Mouse (Mus musculus) G1E (cell line): ENCODE results near the gene Olfm4. TPM values are rescaled to one million over a fixed set of nuclear protein-coding genes. Genes with fewer than 3 reads are reported as not detected.

Source experiments
- ATAC-seq: 2 replicates; pipeline ENCODE4 v1.8.0; 2016; ENCODE audit warnings: mild to moderate bottlenecking; ENCODE audit not compliant: insufficient number of reproducible peaks, poor library complexity, low FRiP score, severe bottlenecking; ENCODE audit errors: extremely low read depth
- DNase-seq: peaks from one replicate; pipeline ENCODE4 v3.0.0; 2012; ENCODE audit warnings: low spot score
- H3K27me3 ChIP-seq: 2 replicates; pipeline ENCODE4 v1.6.1; 2012; ENCODE audit warnings: mild to moderate bottlenecking, low read length, inconsistent platforms; ENCODE audit not compliant: insufficient read depth
- H3K36me3 ChIP-seq: replicated peaks from 2 replicates; pipeline ENCODE3; 2012; ENCODE audit warnings: mild to moderate bottlenecking, inconsistent platforms
- H3K4me1 ChIP-seq: 2 replicates; pipeline ENCODE4 v1.6.1; 2012; ENCODE audit warnings: low read depth, low read length, inconsistent platforms, mixed read lengths; ENCODE audit not compliant: insufficient read depth
- H3K4me3 ChIP-seq: 2 replicates; pipeline ENCODE4 v1.5.1; 2012; ENCODE audit warnings: low read depth, mild to moderate bottlenecking, inconsistent platforms, low read length, moderate library complexity, mixed read lengths
- H3K9me3 ChIP-seq: replicated peaks from 2 replicates; pipeline ENCODE4 v1.6.1; 2012; ENCODE audit warnings: inconsistent platforms
- CTCF ChIP-seq: IDR thresholded peaks from 2 replicates; pipeline ENCODE4 v1.5.1; 2012; ENCODE audit warnings: low read depth, low read length, inconsistent platforms, mixed read lengths
- GATA1 ChIP-seq: IDR thresholded peaks from 2 replicates; pipeline ENCODE4 v1.6.1; 2012; ENCODE audit warnings: borderline replicate concordance, low read length, inconsistent platforms, mixed read lengths
- GATA2 ChIP-seq: IDR thresholded peaks from 2 replicates; pipeline ENCODE4 v1.6.1; 2012; ENCODE audit warnings: low read depth, low read length, inconsistent platforms, borderline replicate concordance
- POLR2AphosphoS5 ChIP-seq: IDR thresholded peaks from 2 replicates; pipeline ENCODE4 v1.6.1; 2012; ENCODE audit warnings: low read depth, low read length, inconsistent platforms; ENCODE audit not compliant: insufficient replicate concordance
- TAL1 ChIP-seq: conservative IDR thresholded peaks from 2 replicates; pipeline ENCODE4 v1.6.1; 2012; ENCODE audit warnings: low read depth, low read length, inconsistent platforms, mixed read lengths
- polyA plus RNA-seq: library from polyadenylated mRNA; stranded (reverse); fragments of >175 nt; gene quantifications from 2 replicates; pipeline ENCODE4 v1.2.3, GENCODE M21; 2012
- total RNA-seq, 2 experiments: library from RNA; stranded (forward) in 1 of 2; stranded (reverse) in 1 of 2; fragments of 200-1000 nt in 1 of 2; fragments of >200 nt in 1 of 2; fragmentation: Nextera tagmentation in 1 of 2; gene quantifications; 2 replicates each; pipeline ENCODE4 v1.2.3; 2014 to 2017

Gene Olfm4
- total and polyA plus RNA-seq, 3 experiments, result 0.11 TPM; not detected in 2

DNA sequence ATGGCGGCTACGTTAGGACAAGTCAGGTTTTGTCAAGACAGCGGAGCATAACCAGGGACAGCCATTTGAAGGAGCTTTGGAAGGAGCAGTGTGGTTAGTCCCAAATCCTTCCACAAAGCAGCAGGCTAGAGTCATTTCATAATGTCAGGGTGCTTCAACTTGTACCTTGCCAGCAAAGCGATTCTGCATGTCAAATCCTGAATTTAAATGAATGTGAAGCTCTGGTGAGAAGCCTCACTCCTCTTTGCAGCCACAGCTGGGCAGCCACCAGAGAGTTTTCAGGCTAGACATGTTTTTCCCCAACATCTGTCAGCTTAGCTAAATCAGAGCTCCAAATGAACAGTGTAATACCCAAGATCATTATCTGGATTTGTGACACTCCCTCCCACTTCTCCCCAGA lies 22.7 kb upstream of the Olfm4 start:
- TF ChIP-seq TAL1 (no peak), CTCF (no peak), POLR2AphosphoS5 (no peak), GATA1 (no peak), GATA2 (no peak)
- no peak overlapping the region for H3K4me3 ChIP-seq
- H3K4me1 ChIP-seq, result no peaks in the 10 kb centered on the region
- ATAC-seq (no peak), DNase-seq (no peak)
- H3K9me3 ChIP-seq, result peaks cover 36% of the 10 kb centered on the region
- no peaks in the 10 kb centered on the region for H3K36me3 ChIP-seq
- H3K27me3 ChIP-seq, result no peaks in the 10 kb centered on the region

DNA sequence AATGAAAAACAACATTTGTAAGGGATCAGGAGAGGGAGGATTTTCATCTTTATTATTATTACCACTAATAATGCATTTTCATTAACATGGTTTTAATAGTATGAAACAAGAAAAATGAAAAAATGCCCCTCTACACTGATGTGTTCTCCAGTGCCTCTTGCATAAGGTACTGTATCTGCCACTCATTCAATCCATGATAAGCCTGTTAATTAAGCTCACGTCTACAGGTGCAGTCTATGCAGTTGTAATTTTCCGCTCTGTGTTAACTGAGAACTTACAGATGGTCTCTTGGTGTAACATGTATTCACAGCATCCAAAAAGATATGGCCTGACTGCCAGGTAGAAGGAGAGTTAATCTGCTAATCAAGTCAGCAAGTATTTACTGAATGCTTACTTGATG lies 22.3 kb upstream of the Olfm4 start:
- TF ChIP-seq TAL1 (no peak), GATA1 (no peak), GATA2 (no peak), POLR2AphosphoS5 (no peak), CTCF (no peak)
- Histone ChIP-seq H3K36me3 (no peaks in the 10 kb centered on the region), H3K4me3 (no peak overlapping the region), H3K4me1 (no peaks in the 10 kb centered on the region), H3K9me3 (peaks cover 35% of the 10 kb centered on the region), H3K27me3 (no peaks in the 10 kb centered on the region)
- no peak for DNase-seq
- ATAC-seq, result no peak

DNA sequence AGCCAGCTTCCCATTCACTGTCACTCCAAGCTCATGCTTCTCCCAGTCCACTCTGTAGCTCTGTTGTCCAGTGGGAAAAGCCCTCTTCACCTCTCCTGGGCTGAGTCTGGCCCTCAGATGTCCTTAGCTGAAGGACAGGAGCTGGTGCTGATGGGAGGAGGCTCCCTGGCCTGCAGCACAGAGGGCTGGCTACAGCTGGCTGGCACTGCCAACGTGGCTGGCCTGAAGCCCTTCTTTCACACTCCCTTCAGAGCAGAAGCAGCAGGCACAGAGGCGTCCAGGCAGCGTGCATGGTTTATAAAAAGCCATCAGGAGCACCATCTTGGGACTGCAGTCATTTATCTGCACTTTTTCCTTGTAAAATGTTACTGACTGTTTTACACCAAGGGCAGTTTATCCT lies 13.7 kb upstream of the Olfm4 start:
- no peak for DNase-seq
- H3K4me1 ChIP-seq, result no peaks in the 10 kb centered on the region
- H3K9me3 ChIP-seq, result peaks cover 42% of the 10 kb centered on the region
- no peak for ATAC-seq
- H3K27me3 ChIP-seq, result no peaks in the 10 kb centered on the region
- no peaks in the 10 kb centered on the region for H3K36me3 ChIP-seq
- TF ChIP-seq POLR2AphosphoS5 (no peak), GATA2 (no peak), CTCF (no peak)
- no peak overlapping the region for H3K4me3 ChIP-seq

DNA sequence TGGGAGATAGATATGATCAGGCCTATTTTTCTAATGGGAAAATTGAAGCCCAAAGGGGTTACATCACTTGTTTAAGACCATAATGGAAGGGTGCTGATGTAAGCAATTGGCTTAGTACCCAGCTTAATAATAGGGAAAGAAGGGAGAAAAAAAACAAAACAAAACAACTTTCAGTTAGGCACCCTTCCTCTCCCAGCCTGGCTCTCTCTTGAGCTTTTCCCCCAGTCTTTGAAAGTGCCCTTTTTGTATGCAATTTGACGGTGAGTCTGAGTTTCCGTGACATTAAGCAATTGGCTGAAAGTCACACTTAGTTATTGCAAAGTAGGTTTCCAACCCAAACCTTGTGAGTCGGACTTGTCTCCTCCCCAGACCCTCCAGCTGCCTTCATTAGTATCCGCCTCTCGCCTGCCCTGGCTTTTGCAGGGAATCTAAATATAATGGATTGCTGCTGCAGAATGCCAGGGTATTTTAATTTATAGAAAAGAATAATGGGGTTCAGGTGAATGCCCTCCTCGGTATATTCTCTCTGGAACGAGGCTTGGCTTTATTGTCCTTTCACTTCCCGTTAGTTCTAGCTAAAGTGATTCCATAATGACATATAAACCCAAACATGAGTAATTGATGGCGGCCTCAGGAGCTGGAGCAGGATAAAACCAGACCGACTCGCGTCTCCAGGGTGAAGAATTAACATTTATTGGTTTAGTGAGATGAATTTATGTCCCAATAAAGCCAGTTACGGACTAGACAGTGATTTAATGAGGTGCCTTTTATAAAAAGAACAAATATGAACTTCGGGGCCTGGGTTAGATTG lies 12.7 kb upstream of the Olfm4 start:
- DNase-seq (no peak), ATAC-seq (no peak)
- Histone ChIP-seq H3K36me3 (no peaks in the 10 kb centered on the region), H3K9me3 (peaks cover 48% of the 10 kb centered on the region), H3K4me3 (no peak overlapping the region), H3K4me1 (no peaks in the 10 kb centered on the region), H3K27me3 (no peaks in the 10 kb centered on the region)
- no peak for TF ChIP-seq POLR2AphosphoS5

DNA sequence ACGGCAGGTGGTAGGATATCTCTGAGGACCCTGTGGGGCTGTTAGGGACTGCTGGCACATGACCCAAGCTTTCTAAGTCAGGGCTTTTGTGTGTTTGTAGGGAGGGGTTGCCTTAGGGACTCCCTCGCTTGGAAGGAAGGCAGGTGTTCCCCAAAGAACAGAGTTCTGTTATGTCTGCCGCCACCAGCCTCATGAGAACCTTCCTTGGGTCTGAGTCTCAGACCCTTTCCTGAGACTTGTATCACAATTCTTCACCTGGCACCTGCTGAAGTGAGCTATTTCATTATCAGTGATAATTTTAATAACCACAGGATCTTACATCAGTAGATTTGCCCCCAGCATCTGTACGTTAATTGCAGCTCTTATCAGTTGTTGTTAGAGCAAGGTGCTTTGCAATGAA lies 2.4 kb upstream of the Olfm4 start:
- ATAC-seq (no peak), DNase-seq (no peak)
- no peaks in the 10 kb centered on the region for H3K36me3 ChIP-seq
- H3K9me3 ChIP-seq, result peaks cover 38% of the 10 kb centered on the region
- TF ChIP-seq GATA1 (no peak), CTCF (no peak), GATA2 (no peak), TAL1 (no peak), POLR2AphosphoS5 (no peak)
- no peak overlapping the region for H3K4me3 ChIP-seq
- H3K27me3 ChIP-seq, result no peaks in the 10 kb centered on the region
- no peaks in the 10 kb centered on the region for H3K4me1 ChIP-seq

DNA sequence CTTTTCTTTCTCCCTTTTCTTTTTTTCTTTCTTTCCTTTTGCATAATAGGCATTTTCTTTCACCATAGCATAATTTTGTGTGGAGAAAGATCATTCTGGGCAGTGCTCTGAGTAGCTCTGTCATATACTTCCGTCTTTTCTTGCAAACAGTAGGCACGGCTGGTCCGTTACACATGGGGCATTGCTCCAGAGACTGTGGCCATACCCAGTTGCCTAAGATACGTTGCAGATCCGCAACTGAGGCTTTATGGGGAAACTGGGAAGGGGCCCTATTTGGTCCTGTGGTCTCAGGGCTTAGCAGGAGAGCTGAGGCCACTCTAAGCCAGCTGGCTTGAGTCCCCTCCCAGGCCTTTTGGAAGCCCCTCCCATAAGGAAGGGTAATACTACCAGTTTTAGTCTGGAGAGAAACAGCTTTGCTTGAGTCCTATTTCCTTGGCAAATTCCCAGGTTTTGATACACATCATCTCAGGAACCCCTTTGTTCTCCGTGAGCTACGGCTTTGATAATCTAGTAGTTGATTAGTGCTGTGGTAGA lies 1.3 kb downstream of the Olfm4 start:
- Histone ChIP-seq H3K36me3 (no peaks in the 10 kb centered on the region), H3K9me3 (peaks cover 37% of the 10 kb centered on the region), H3K4me1 (no peaks in the 10 kb centered on the region), H3K4me3 (no peak overlapping the region), H3K27me3 (no peaks in the 10 kb centered on the region)
- ATAC-seq (no peak), DNase-seq (no peak)
- TF ChIP-seq TAL1, result no peak
- TF ChIP-seq GATA1, result no peak
- no peak for TF ChIP-seq CTCF
- TF ChIP-seq GATA2, result no peak
- TF ChIP-seq POLR2AphosphoS5, result no peak
